Mouse (Mus musculus): ENCODE results near the gene Cpm. TPM values are rescaled to one million over a fixed set of nuclear protein-coding genes. Genes with fewer than 3 reads are reported as not detected.

The Cpm gene
- total RNA-seq, 1 experiment, result 4.8 TPM

- Histone ChIP-seq H3K4me3 (ENCODE audit: insufficient read depth in 1 of 2, low read depth in 1 of 2, low read length in 2 of 2, poor library complexity in 1 of 2, severe bottlenecking in 1 of 2) (no peak overlapping the region), H3K4me1 (ENCODE audit: control insufficient read depth in 2 of 2, insufficient read depth in 2 of 2, low read length in 2 of 2, poor library complexity in 1 of 2) (no peaks in the 10 kb centered on the region), H3K27ac (ENCODE audit: insufficient read depth, low read depth, low read length, poor library complexity, severe bottlenecking) (no peak overlapping the region), H3K9ac (ENCODE audit: insufficient read depth, low read depth, low read length, poor library complexity, severe bottlenecking) (no peak overlapping the region), H3K9me3 (ENCODE audit: control insufficient read depth, insufficient read depth, low read depth, low read length) (no peaks in the 10 kb centered on the region), H3K36me3 (ENCODE audit: control insufficient read depth, insufficient read depth, low read length, poor library complexity, severe bottlenecking) (no peaks in the 10 kb centered on the region)
- in situ Hi-C loops (cut with MboI; ENCODE audit: low sequenced_read_pairs in 2 of 2, unreplicated experiment in 2 of 2), result no loop called here
- DNase-seq (ENCODE audit: low read depth, low spot score), result no peak
- TF ChIP-seq ZC3H11A (IDR thresholded peaks at IDR 0.05; ENCODE audit: borderline replicate concordance, low read depth, low read length), result no peak
- TF ChIP-seq HCFC1 (IDR thresholded peaks at IDR 0.05; ENCODE audit: borderline replicate concordance, insufficient read depth, low read length), result no peak
- no peak for TF ChIP-seq MAFK (IDR thresholded peaks at IDR 0.05; ENCODE audit: insufficient read depth, low read depth, low read length)
- no peak for TF ChIP-seq ZNF384 (IDR thresholded peaks at IDR 0.05; ENCODE audit: low read depth, low read length)
- no peak for TF ChIP-seq CHD2 (IDR thresholded peaks at IDR 0.05; ENCODE audit: low read depth, low read length)
These were observed 20.1 kb upstream of the Cpm start for GRCm38 (mm10) chr10:117608988-117609809.

- in situ Hi-C loops (cut with MboI; ENCODE audit: low sequenced_read_pairs in 2 of 2, unreplicated experiment in 2 of 2), result no loop called here
- Histone ChIP-seq H3K36me3 (ENCODE audit: control insufficient read depth, insufficient read depth, low read length, poor library complexity, severe bottlenecking) (no peaks in the 10 kb centered on the region), H3K4me1 (ENCODE audit: control insufficient read depth in 2 of 2, insufficient read depth in 2 of 2, low read length in 2 of 2, poor library complexity in 1 of 2) (no peaks in the 10 kb centered on the region), H3K4me3 (ENCODE audit: insufficient read depth in 1 of 2, low read depth in 1 of 2, low read length in 2 of 2, poor library complexity in 1 of 2, severe bottlenecking in 1 of 2) (no peak overlapping the region), H3K27ac (ENCODE audit: insufficient read depth, low read depth, low read length, poor library complexity, severe bottlenecking) (no peak overlapping the region), H3K9me3 (ENCODE audit: control insufficient read depth, insufficient read depth, low read depth, low read length) (no peaks in the 10 kb centered on the region), H3K9ac (ENCODE audit: insufficient read depth, low read depth, low read length, poor library complexity, severe bottlenecking) (no peak overlapping the region)
- TF ChIP-seq CHD2 (IDR thresholded peaks at IDR 0.05; ENCODE audit: low read depth, low read length) (no peak), HCFC1 (IDR thresholded peaks at IDR 0.05; ENCODE audit: borderline replicate concordance, insufficient read depth, low read length) (no peak), ZNF384 (IDR thresholded peaks at IDR 0.05; ENCODE audit: low read depth, low read length) (no peak), MAFK (IDR thresholded peaks at IDR 0.05; ENCODE audit: insufficient read depth, low read depth, low read length) (no peak), ZC3H11A (IDR thresholded peaks at IDR 0.05; ENCODE audit: borderline replicate concordance, low read depth, low read length) (no peak)
- DNase-seq (ENCODE audit: low read depth, low spot score), result no peak
These were observed 19.6 kb upstream of the Cpm start for GRCm38 (mm10) chr10:117609810-117610090.

DNA sequence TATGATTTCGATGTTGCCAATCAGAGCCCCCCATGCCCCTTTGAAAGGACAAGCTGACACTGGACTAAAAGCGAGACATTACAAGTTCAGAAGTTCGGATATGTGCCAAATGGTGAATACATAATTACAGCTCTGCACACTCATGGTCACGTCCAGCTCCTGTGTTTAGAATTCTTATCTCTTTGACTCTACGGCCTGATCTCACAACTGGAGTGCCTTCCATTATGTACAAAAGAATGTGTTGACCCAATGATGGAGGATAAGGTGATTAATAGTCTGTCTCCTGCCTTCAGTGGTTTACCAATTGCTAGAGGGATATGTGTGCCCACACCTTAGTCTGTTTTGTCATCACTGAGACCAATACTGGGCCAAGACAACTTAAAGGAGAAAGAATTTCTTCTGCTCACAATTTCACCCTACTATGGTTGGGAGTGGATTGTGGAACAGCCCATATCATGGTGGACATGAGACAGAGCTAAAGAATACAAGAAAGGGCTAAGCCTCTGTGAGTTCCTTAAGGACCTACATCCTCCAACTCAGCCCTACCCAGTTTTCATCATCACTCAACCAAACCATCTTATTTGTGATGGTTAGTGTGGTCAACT is 19.0 kb upstream of the Cpm start:
- H3K4me1 ChIP-seq (ENCODE audit: control insufficient read depth in 2 of 2, insufficient read depth in 2 of 2, low read length in 2 of 2, poor library complexity in 1 of 2), result no peaks in the 10 kb centered on the region
- no peak overlapping the region for H3K4me3 ChIP-seq (ENCODE audit: insufficient read depth in 1 of 2, low read depth in 1 of 2, low read length in 2 of 2, poor library complexity in 1 of 2, severe bottlenecking in 1 of 2)
- no peak for TF ChIP-seq CHD2 (IDR thresholded peaks at IDR 0.05; ENCODE audit: low read depth, low read length)
- TF ChIP-seq MAFK (IDR thresholded peaks at IDR 0.05; ENCODE audit: insufficient read depth, low read depth, low read length), result no peak
- TF ChIP-seq ZNF384 (IDR thresholded peaks at IDR 0.05; ENCODE audit: low read depth, low read length), result no peak
- TF ChIP-seq HCFC1 (IDR thresholded peaks at IDR 0.05; ENCODE audit: borderline replicate concordance, insufficient read depth, low read length), result no peak
- no peak for TF ChIP-seq ZC3H11A (IDR thresholded peaks at IDR 0.05; ENCODE audit: borderline replicate concordance, low read depth, low read length)
- no peaks in the 10 kb centered on the region for H3K36me3 ChIP-seq (ENCODE audit: control insufficient read depth, insufficient read depth, low read length, poor library complexity, severe bottlenecking)
- H3K9me3 ChIP-seq (ENCODE audit: control insufficient read depth, insufficient read depth, low read depth, low read length), result no peaks in the 10 kb centered on the region
- H3K9ac ChIP-seq (ENCODE audit: insufficient read depth, low read depth, low read length, poor library complexity, severe bottlenecking), result no peak overlapping the region
- no peak overlapping the region for H3K27ac ChIP-seq (ENCODE audit: insufficient read depth, low read depth, low read length, poor library complexity, severe bottlenecking)
- no peak for DNase-seq (ENCODE audit: low read depth, low spot score)
- in situ Hi-C loops (cut with MboI; ENCODE audit: low sequenced_read_pairs in 2 of 2, unreplicated experiment in 2 of 2), result no loop called here

DNA sequence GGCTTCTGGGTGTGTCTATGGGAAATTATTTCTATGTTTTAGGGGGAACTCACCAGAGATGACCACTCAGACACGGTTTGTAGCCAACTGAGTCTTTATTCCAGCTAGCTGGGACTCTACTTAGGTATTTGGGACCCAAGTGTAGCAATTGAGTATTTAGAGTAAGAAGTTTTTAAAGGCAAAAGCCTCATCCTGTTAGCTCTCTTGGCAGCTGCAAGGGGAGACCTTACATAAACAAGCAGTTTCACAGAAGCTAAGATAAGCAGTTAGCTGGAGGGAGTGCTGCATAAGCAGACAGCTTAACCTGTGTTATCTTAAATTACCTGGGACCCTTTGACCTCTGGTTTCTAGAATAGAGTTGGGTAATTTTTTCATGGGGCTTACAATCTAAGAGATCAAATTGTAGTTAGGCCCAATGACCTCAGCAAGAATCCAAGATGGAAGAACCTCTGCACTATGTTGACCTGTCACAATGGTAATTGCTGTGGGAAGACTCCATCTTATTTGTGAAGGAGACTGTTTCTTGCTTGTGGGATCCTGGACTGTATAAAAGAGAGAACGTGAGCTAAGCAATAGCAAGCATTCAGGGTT is 18.4 kb upstream of the Cpm start:
- TF ChIP-seq ZC3H11A (IDR thresholded peaks at IDR 0.05; ENCODE audit: borderline replicate concordance, low read depth, low read length), result no peak
- no peak for TF ChIP-seq MAFK (IDR thresholded peaks at IDR 0.05; ENCODE audit: insufficient read depth, low read depth, low read length)
- TF ChIP-seq HCFC1 (IDR thresholded peaks at IDR 0.05; ENCODE audit: borderline replicate concordance, insufficient read depth, low read length), result no peak
- TF ChIP-seq CHD2 (IDR thresholded peaks at IDR 0.05; ENCODE audit: low read depth, low read length), result no peak
- no peak for TF ChIP-seq ZNF384 (IDR thresholded peaks at IDR 0.05; ENCODE audit: low read depth, low read length)
- in situ Hi-C loops (cut with MboI; ENCODE audit: low sequenced_read_pairs in 2 of 2, unreplicated experiment in 2 of 2), result no loop called here
- H3K27ac ChIP-seq (ENCODE audit: insufficient read depth, low read depth, low read length, poor library complexity, severe bottlenecking), result no peak overlapping the region
- no peaks in the 10 kb centered on the region for H3K9me3 ChIP-seq (ENCODE audit: control insufficient read depth, insufficient read depth, low read depth, low read length)
- H3K9ac ChIP-seq (ENCODE audit: insufficient read depth, low read depth, low read length, poor library complexity, severe bottlenecking), result no peak overlapping the region
- H3K36me3 ChIP-seq (ENCODE audit: control insufficient read depth, insufficient read depth, low read length, poor library complexity, severe bottlenecking), result no peaks in the 10 kb centered on the region
- no peaks in the 10 kb centered on the region for H3K4me1 ChIP-seq (ENCODE audit: control insufficient read depth in 2 of 2, insufficient read depth in 2 of 2, low read length in 2 of 2, poor library complexity in 1 of 2)
- H3K4me3 ChIP-seq (ENCODE audit: insufficient read depth in 1 of 2, low read depth in 1 of 2, low read length in 2 of 2, poor library complexity in 1 of 2, severe bottlenecking in 1 of 2), result no peak overlapping the region
- no peak for DNase-seq (ENCODE audit: low read depth, low spot score)
